Mouse (Mus musculus) midbrain, embryonic 16.5 days (tissue): ENCODE results near the gene Fscn1. TPM values are rescaled to one million over a fixed set of nuclear protein-coding genes. Genes with fewer than 3 reads are reported as not detected.
A peak's percentile ranks its signal among the peaks of the same experiment; 100 is the strongest.

Experiments
- ATAC-seq: fragments of 200-750 bp; cut with Nextera tagmentation; 2 replicates; pipeline ENCODE4 v1.8.0; 2017; ENCODE audit warnings: moderate TSS enrichment
- H3K27ac ChIP-seq: fragments of 300-500 bp; sonication (generic); 2 replicates; pipeline ENCODE4 v1.5.1; 2014; ENCODE audit warnings: mild to moderate bottlenecking, low read length, mixed read lengths
- H3K27me3 ChIP-seq: fragments of 300-500 bp; sonication (generic); 2 replicates; pipeline ENCODE4 v1.6.1; 2014; ENCODE audit warnings: low read depth, low read length, mixed read lengths; ENCODE audit not compliant: control insufficient read depth, insufficient read depth
- H3K36me3 ChIP-seq: fragments of 300-500 bp; sonication (generic); 2 replicates; pipeline ENCODE4 v1.6.1; 2014; ENCODE audit warnings: mild to moderate bottlenecking, low read length, moderate library complexity, mixed read lengths; ENCODE audit not compliant: control insufficient read depth, insufficient read depth
- H3K4me1 ChIP-seq: fragments of 300-500 bp; sonication (generic); 2 replicates; pipeline ENCODE4 v1.6.1; 2014; ENCODE audit warnings: mild to moderate bottlenecking, low read length, mixed read lengths; ENCODE audit not compliant: control insufficient read depth, insufficient read depth
- H3K4me2 ChIP-seq: fragments of 300-500 bp; sonication (generic); 2 replicates; pipeline ENCODE4 v1.6.1; 2014; ENCODE audit warnings: mild to moderate bottlenecking, low read length, mixed read lengths
- H3K4me3 ChIP-seq: fragments of 300-500 bp; sonication (generic); 2 replicates; pipeline ENCODE4 v1.5.1; 2014; ENCODE audit warnings: low read depth, mild to moderate bottlenecking, low read length, moderate library complexity, mixed read lengths
- H3K9ac ChIP-seq: fragments of 300-500 bp; sonication (generic); 2 replicates; pipeline ENCODE4 v1.6.1; 2014; ENCODE audit warnings: low read depth, low read length, mixed read lengths
- H3K9me3 ChIP-seq: fragments of 300-500 bp; sonication (generic); replicated peaks from 2 replicates; pipeline ENCODE4 v1.6.1; 2014; ENCODE audit warnings: mild to moderate bottlenecking, low read length, mixed read lengths; ENCODE audit not compliant: control insufficient read depth, poor library complexity, severe bottlenecking
- WGBS: fragments of 180-500 bp; shearing (Covaris S2); extraction: QIAGEN DNeasy Blood & Tissue Kit; methylation state at CpG from one replicate; pipeline ENCODE4 v1.1.7; 2014; 5-methylcytosine and 5-hydroxymethylcytosine counted together
- polyA plus RNA-seq: library from polyadenylated mRNA; unstranded; fragments of >200 nt; fragmentation: Nextera tagmentation; extraction: Ambion mirVana; gene quantifications from 2 replicates; pipeline ENCODE4 v1.2.1, GENCODE M21; 2015

The Fscn1 gene
- polyA plus RNA-seq, 1 experiment from 2014 or later = 493 TPM

- peak overlapping the region; percentile 97 for H3K27ac ChIP-seq
- peak; percentile 46 for ATAC-seq
- H3K27me3 ChIP-seq = no peaks in the 10 kb centered on the region
- H3K9me3 ChIP-seq = no peaks in the 10 kb centered on the region
- H3K4me1 ChIP-seq = peaks cover 29% of the 10 kb centered on the region
- peak overlapping the region; percentile 88 for H3K4me2 ChIP-seq
- H3K36me3 ChIP-seq = no peaks in the 10 kb centered on the region
- peak overlapping the region; percentile 79 for H3K4me3 ChIP-seq
- peak overlapping the region; percentile 100 for H3K9ac ChIP-seq
- WGBS = under 1% methylated on average over 43 of the region's 43 CpGs
Observed at GRCm38 (mm10) chr5:142961881-142962443, 1.8 kb downstream of the Fscn1 start.

- H3K4me3 ChIP-seq = peak overlapping the region; percentile 79
- H3K9ac ChIP-seq = peak overlapping the region; percentile 100
- no peak for ATAC-seq
- peak overlapping the region; percentile 97 for H3K27ac ChIP-seq
- no peaks in the 10 kb centered on the region for H3K9me3 ChIP-seq
- H3K36me3 ChIP-seq = no peaks in the 10 kb centered on the region
- H3K27me3 ChIP-seq = no peaks in the 10 kb centered on the region
- peak overlapping the region; percentile 88 for H3K4me2 ChIP-seq
- H3K4me1 ChIP-seq = peaks cover 33% of the 10 kb centered on the region
- WGBS = under 1% methylated on average over 11 of the region's 11 CpGs
Observed at GRCm38 (mm10) chr5:142962444-142962961, 2.4 kb downstream of the Fscn1 start.

- Histone ChIP-seq H3K9me3 (no peaks in the 10 kb centered on the region), H3K27ac (peak overlapping the region; percentile 97), H3K4me1 (peaks cover 33% of the 10 kb centered on the region), H3K27me3 (no peaks in the 10 kb centered on the region), H3K36me3 (0 out of 2 replicates have a peak, but pooled peaks cover 1% of the 10 kb centered on the region), H3K4me3 (peak overlapping the region; percentile 79), H3K9ac (peak overlapping the region; percentile 100), H3K4me2 (peak overlapping the region; percentile 88)
- WGBS = 5% methylated on average over 13 of the region's 13 CpGs
- no peak for ATAC-seq
Observed at GRCm38 (mm10) chr5:142963003-142963704, 3.0 kb downstream of the Fscn1 start.

GRCm38 (mm10) chr5:142963705-142964494 lies 3.8 kb downstream of the Fscn1 start:
- H3K4me3 ChIP-seq = peak overlapping the region; percentile 79
- no peaks in the 10 kb centered on the region for H3K27me3 ChIP-seq
- peaks cover 35% of the 10 kb centered on the region for H3K4me1 ChIP-seq
- no peaks in the 10 kb centered on the region for H3K9me3 ChIP-seq
- H3K36me3 ChIP-seq = 0 out of 2 replicates have a peak, but pooled peaks cover 3% of the 10 kb centered on the region
- H3K4me2 ChIP-seq = peak overlapping the region; percentile 88
- peak overlapping the region; percentile 97 for H3K27ac ChIP-seq
- whole genome bisulfite sequencing = 16% methylated on average over 17 of the region's 17 CpGs
- peak overlapping the region; percentile 100 for H3K9ac ChIP-seq
- ATAC-seq = no peak

GRCm38 (mm10) chr5:142964650-142965049 lies 4.5 kb downstream of the Fscn1 start:
- ATAC-seq = no peak
- Histone ChIP-seq H3K4me2 (peak overlapping the region; percentile 88), H3K27me3 (no peaks in the 10 kb centered on the region), H3K9ac (peak overlapping the region; percentile 100), H3K9me3 (no peaks in the 10 kb centered on the region), H3K4me3 (peak overlapping the region; percentile 79), H3K27ac (peak overlapping the region; percentile 97), H3K4me1 (peaks cover 35% of the 10 kb centered on the region), H3K36me3 (peaks cover 6% of the 10 kb centered on the region)
- 43% methylated on average over 6 of the region's 6 CpGs for WGBS

- peaks cover 40% of the 10 kb centered on the region for H3K36me3 ChIP-seq
- no peak for ATAC-seq
- H3K4me2 ChIP-seq = no peak overlapping the region
- no peak overlapping the region for H3K27ac ChIP-seq
- 93% methylated on average over 14 of the region's 14 CpGs for WGBS
- H3K4me1 ChIP-seq = peaks cover 35% of the 10 kb centered on the region
- no peaks in the 10 kb centered on the region for H3K9me3 ChIP-seq
- no peak overlapping the region for H3K9ac ChIP-seq
- no peak overlapping the region for H3K4me3 ChIP-seq
- no peaks in the 10 kb centered on the region for H3K27me3 ChIP-seq
Observed at GRCm38 (mm10) chr5:142968411-142968810, 8.3 kb downstream of the Fscn1 start.

- Histone ChIP-seq H3K27ac (no peak overlapping the region), H3K9me3 (no peaks in the 10 kb centered on the region), H3K4me2 (no peak overlapping the region), H3K4me3 (no peak overlapping the region), H3K4me1 (no peaks in the 10 kb centered on the region), H3K36me3 (peaks cover 37% of the 10 kb centered on the region), H3K9ac (no peak overlapping the region), H3K27me3 (no peaks in the 10 kb centered on the region)
- ATAC-seq = peak; percentile 23; the same call in 1 of the 2 replicates
- 56% methylated on average over 3 of the region's 3 CpGs for WGBS
Observed at GRCm38 (mm10) chr5:142973971-142974370, 13.8 kb downstream of the Fscn1 start.

GRCm38 (mm10) chr5:142974598-142975121 lies 14.5 kb downstream of the Fscn1 start:
- no peak overlapping the region for H3K9ac ChIP-seq
- no peaks in the 10 kb centered on the region for H3K4me1 ChIP-seq
- H3K9me3 ChIP-seq = no peaks in the 10 kb centered on the region
- H3K36me3 ChIP-seq = peaks cover 35% of the 10 kb centered on the region
- ATAC-seq = peak; percentile 71
- H3K4me2 ChIP-seq = peak overlapping the region; percentile 15; the same call in 1 of the 2 replicates
- WGBS = 9% methylated on average over 18 of the region's 18 CpGs
- H3K27ac ChIP-seq = peak overlapping the region; percentile 51
- no peaks in the 10 kb centered on the region for H3K27me3 ChIP-seq
- H3K4me3 ChIP-seq = no peak overlapping the region
